Mouse (Mus musculus) liver, adult 2 months (tissue): ENCODE data around the gene Recql. TPM values are rescaled to one million over a fixed set of nuclear protein-coding genes. Genes with fewer than 3 reads are reported as not detected.

ENCODE experiments used
- DNase-seq: peaks from one replicate; pipeline ENCODE4 v3.0.0-alpha.2; 2011; ENCODE audit warnings: low read depth, low spot score; ENCODE audit errors: extremely low read depth
- H3K27ac ChIP-seq: fragments of 200-500 bp; replicated peaks from 2 replicates; pipeline ENCODE4 v1.5.1; 2012; ENCODE audit warnings: low read depth, mild to moderate bottlenecking, control low read depth, inconsistent platforms, low read length; ENCODE audit not compliant: insufficient read depth
- H3K27me3 ChIP-seq: fragments of 200-500 bp; 2 replicates; pipeline ENCODE4 v1.6.1; 2012; ENCODE audit warnings: mild to moderate bottlenecking, moderate library complexity, low read length, inconsistent platforms; ENCODE audit not compliant: control insufficient read depth, insufficient read depth
- H3K36me3 ChIP-seq: fragments of 200-500 bp; 2 replicates; pipeline ENCODE4 v1.6.1; 2012; ENCODE audit warnings: low read length, inconsistent platforms; ENCODE audit not compliant: control insufficient read depth, insufficient read depth
- H3K4me1 ChIP-seq: fragments of 200-500 bp; 2 replicates; pipeline ENCODE4 v1.6.1; 2011; ENCODE audit warnings: low read length; ENCODE audit not compliant: control insufficient read depth, insufficient read depth
- H3K4me3 ChIP-seq: fragments of 200-500 bp; 2 replicates; pipeline ENCODE4 v1.5.1; 2011; ENCODE audit warnings: low read depth, mild to moderate bottlenecking, control low read depth, low read length, moderate library complexity; ENCODE audit not compliant: insufficient read depth
- H3K79me2 ChIP-seq: fragments of 200-500 bp; 2 replicates; pipeline ENCODE4 v1.6.1; 2012; ENCODE audit warnings: inconsistent platforms, mild to moderate bottlenecking, low read length, moderate library complexity; ENCODE audit not compliant: control insufficient read depth, insufficient read depth
- H3K9ac ChIP-seq: fragments of 200-500 bp; 2 replicates; pipeline ENCODE4 v1.6.1; 2012; ENCODE audit warnings: low read depth, mild to moderate bottlenecking, control low read depth, inconsistent platforms, low read length
- CTCF ChIP-seq: fragments of 200-500 bp; IDR thresholded peaks from 2 replicates; pipeline ENCODE4 v1.5.1; 2011; ENCODE audit warnings: low read depth, low read length, control low read depth
- POLR2A ChIP-seq: fragments of 200-500 bp; IDR thresholded peaks from 2 replicates; pipeline ENCODE4 v1.6.1; 2011; ENCODE audit warnings: low read length, control low read depth; ENCODE audit not compliant: insufficient read depth; ENCODE audit errors: extremely low read depth
- WGBS: fragments of 180-500 bp; shearing (Covaris S2); methylation state at CpG from one replicate; pipeline ENCODE4 v1.1.7; 2018; 5-methylcytosine and 5-hydroxymethylcytosine counted together
- polyA plus RNA-seq: library from polyadenylated mRNA; depleted of rRNA; stranded (reverse); fragments of >200 nt; gene quantifications from 2 replicates; pipeline ENCODE4 v1.2.3, GENCODE M21; 2012
- total RNA-seq: library from RNA; depleted of rRNA; stranded (reverse); fragments of >200 nt; gene quantifications from 2 replicates; pipeline ENCODE4 v1.2.3, GENCODE M21; 2014

The Recql gene
- total and polyA plus RNA-seq, 2 experiments = 1.6 to 5.7 TPM

GRCm38 (mm10) chr6:142412906-142413491, 26.1 kb upstream of the Recql start, which contains the start of gene Spx:
Spx (plus strand) TSS chr6:142413441.
- DNase-seq = no peak
- no peaks in the 10 kb centered on the region for H3K79me2 ChIP-seq
- no peak within 1 kb of the TSS for H3K4me3 ChIP-seq
- 81% methylated on average over 11 of the region's 11 CpGs for WGBS
- H3K9ac ChIP-seq = no peak within 1 kb of the TSS
- no peaks in the 10 kb centered on the region for H3K4me1 ChIP-seq
- no peak for TF ChIP-seq POLR2A
- TF ChIP-seq CTCF = no peak
- H3K36me3 ChIP-seq = no peaks in the 10 kb centered on the region
- H3K27me3 ChIP-seq = peaks cover 5% of the 10 kb centered on the region; the same call in 1 of the 2 replicates
- H3K27ac ChIP-seq = no peak within 1 kb of the TSS

- H3K4me3 ChIP-seq = no peak overlapping the region
- DNase-seq = no peak
- H3K36me3 ChIP-seq = no peaks in the 10 kb centered on the region
- WGBS = 48% methylated on average over 1 of the region's 1 CpGs
- no peak for TF ChIP-seq POLR2A
- TF ChIP-seq CTCF = no peak
- no peaks in the 10 kb centered on the region for H3K79me2 ChIP-seq
- no peak overlapping the region for H3K9ac ChIP-seq
- H3K4me1 ChIP-seq = no peaks in the 10 kb centered on the region
- H3K27ac ChIP-seq = no peak overlapping the region
- H3K27me3 ChIP-seq = peaks cover 5% of the 10 kb centered on the region; the same call in 1 of the 2 replicates
Measured at GRCm38 (mm10) chr6:142411140-142411539, 24.3 kb upstream of the Recql start.

GRCm38 (mm10) chr6:142395756-142396155, 8.9 kb upstream of the Recql start:
- 88% methylated on average over 6 of the region's 6 CpGs for WGBS
- TF ChIP-seq POLR2A = no peak
- no peak for TF ChIP-seq CTCF

GRCm38 (mm10) chr6:142394669-142395068, 7.8 kb upstream of the Recql start:
- Histone ChIP-seq H3K27me3 (no peaks in the 10 kb centered on the region), H3K4me1 (no peaks in the 10 kb centered on the region), H3K27ac (no peak overlapping the region), H3K4me3 (no peak overlapping the region), H3K9ac (no peak overlapping the region), H3K79me2 (peaks cover 3% of the 10 kb centered on the region; the same call in 1 of the 2 replicates), H3K36me3 (peaks cover 9% of the 10 kb centered on the region; the same call in 1 of the 2 replicates)
- TF ChIP-seq CTCF (no peak), POLR2A (no peak)
- DNase-seq = no peak
- WGBS = 65% methylated on average over 5 of the region's 5 CpGs

More at GRCm38 (mm10) chr6:142395756-142396155, 8.9 kb upstream of the Recql start:
- H3K9ac ChIP-seq = no peak overlapping the region
- H3K4me3 ChIP-seq = no peak overlapping the region
- no peak overlapping the region for H3K27ac ChIP-seq
- H3K79me2 ChIP-seq = no peaks in the 10 kb centered on the region; the same call in 1 of the 2 replicates
- no peaks in the 10 kb centered on the region for H3K27me3 ChIP-seq
- H3K4me1 ChIP-seq = no peaks in the 10 kb centered on the region
- H3K36me3 ChIP-seq = peaks cover 13% of the 10 kb centered on the region; the same call in 1 of the 2 replicates
- DNase-seq = no peak

- Histone ChIP-seq H3K9ac (no peak overlapping the region), H3K27ac (no peak overlapping the region), H3K4me1 (peaks cover 3% of the 10 kb centered on the region; the same call in 1 of the 2 replicates), H3K36me3 (peaks cover 9% of the 10 kb centered on the region; the same call in 1 of the 2 replicates), H3K4me3 (no peak overlapping the region), H3K79me2 (peaks cover 19% of the 10 kb centered on the region; the same call in 1 of the 2 replicates), H3K27me3 (no peaks in the 10 kb centered on the region)
- 83% methylated on average over 5 of the region's 5 CpGs for WGBS
- no peak for DNase-seq
- no peak for TF ChIP-seq CTCF
- no peak for TF ChIP-seq POLR2A
Measured at GRCm38 (mm10) chr6:142392312-142392711, 5.4 kb upstream of the Recql start.

GRCm38 (mm10) chr6:142389101-142389500, 2.2 kb upstream of the Recql start:
- Histone ChIP-seq H3K27me3 (no peaks in the 10 kb centered on the region), H3K9ac (no peak overlapping the region), H3K27ac (no peak overlapping the region), H3K36me3 (no peaks in the 10 kb centered on the region), H3K4me1 (peaks cover 6% of the 10 kb centered on the region), H3K79me2 (peaks cover 23% of the 10 kb centered on the region; the same call in 1 of the 2 replicates), H3K4me3 (no peak overlapping the region)
- WGBS = 69% methylated on average over 2 of the region's 2 CpGs
- DNase-seq = no peak
- TF ChIP-seq POLR2A (no peak), CTCF (no peak)
